Mouse (Mus musculus) T-helper 1 cell (primary cell): ENCODE results near the gene Vkorc1l1.
"Not testable (repeated sequence)": the region's sequence is repeated elsewhere in the genome, so short reads cannot be mapped to it uniquely, and the experiment has no call there.

Source experiments
- in situ Hi-C: fragments of 300-600 bp; cut with MboI, MseI; formaldehyde crosslinking; loops from one replicate; pipeline ENCODE4 v1.15.1; 2025; ENCODE audit warnings: high pct_unique_total_duplicates

The Vkorc1l1 gene

DNA sequence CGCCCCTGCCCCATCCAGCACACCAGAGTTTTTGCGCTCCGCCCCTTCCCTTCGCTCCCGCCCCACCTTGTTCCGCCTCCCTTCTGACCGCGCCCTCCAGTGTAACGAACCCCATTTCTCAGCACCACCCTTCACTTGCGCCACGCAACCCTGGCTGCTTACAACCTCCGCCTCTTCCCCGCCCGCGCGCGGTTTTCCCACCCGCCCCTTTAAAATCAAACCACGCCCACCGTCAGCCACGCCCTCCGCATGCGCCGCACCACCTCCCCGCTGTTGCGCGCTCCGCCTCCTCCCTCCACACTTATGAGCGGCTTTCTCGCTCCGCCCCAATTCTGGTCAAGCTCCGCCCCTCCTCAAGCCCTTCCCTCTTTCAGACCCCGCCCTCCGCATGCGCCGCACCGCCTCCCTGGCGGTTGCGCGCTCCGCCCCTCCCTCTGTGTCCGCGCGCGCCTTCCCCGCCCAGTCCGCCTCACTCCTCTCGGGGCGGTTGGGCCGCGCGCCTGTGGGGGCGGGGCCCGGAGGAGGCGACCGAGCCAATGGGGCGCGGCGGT, at the start of gene Vkorc1l1:
Gene Vkorc1l1 (plus strand): TSS at position 476 of the 551 bp plus-strand sequence.
- in situ Hi-C loops: no loop called here

DNA sequence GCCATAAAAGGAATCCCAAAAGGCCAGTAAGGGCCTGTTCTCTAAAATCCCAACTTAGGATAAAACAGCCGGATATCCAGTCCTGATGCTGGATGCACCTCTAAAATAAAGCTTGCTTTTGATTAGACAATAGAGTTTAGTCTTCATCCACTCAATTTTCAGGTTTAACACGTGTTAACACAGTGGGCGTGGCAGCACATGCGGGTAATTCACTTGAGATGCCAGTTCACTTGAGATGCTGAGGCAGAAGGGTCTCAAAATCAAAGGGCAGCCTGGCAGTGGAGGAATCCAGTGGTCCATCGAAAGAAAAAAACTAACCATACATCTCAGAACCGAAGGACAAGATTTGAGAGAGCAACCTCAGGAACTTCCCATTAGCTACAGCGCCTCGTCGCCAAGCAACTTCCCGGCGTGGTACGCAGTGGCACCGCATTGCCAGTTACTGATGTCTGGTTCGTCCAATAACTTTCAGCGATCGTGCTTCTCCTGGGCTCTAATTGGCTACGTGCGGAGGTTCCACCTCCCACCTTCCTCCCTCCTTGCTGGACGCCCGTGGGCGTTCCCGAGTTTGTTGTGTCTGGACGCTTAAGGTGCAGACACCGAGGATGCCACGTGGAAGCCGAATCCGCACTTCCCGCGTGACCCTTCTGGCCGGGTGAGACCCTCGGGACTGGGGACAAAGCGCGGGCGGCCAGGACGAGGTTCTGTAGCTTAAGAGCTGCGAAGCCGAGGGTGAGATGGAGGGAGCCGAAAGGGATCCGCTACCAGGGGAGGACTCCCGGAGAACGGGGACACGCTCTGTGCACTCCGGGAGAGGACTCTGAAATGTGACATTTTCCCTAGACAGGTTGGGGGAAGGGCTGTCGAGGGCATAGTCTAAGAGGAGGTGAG, 46.3 kb upstream of the Vkorc1l1 start, which contains the start of gene Zbed5:
Gene Zbed5 (plus strand): TSS at position 526 of the 891 bp plus-strand sequence.
- in situ Hi-C loops: no loop called here

DNA sequence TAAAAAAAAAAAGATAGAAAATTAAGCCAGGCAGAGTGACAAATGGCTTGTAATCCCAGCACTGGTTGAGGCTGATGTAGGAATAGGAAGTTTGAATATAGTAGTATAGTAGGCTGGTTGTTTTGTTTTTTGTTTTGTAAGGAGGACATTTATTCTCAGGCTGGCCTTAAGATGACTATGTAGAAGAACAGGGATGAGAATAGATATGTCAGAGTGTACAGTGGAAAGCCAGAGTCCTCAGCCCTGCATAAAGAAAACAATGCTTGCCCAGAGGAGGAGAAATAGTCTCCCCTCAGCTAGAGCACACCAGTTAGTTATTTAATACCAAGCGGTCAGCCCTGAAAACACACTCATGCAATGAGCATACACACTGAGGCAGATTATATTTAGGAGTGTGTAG, 43.3 kb upstream of the Vkorc1l1 start, which contains the start of gene Phkg1:
Gene Phkg1 (minus strand): TSS at position 101 of the 400 bp plus-strand sequence.
- in situ Hi-C loops: no loop called here

DNA sequence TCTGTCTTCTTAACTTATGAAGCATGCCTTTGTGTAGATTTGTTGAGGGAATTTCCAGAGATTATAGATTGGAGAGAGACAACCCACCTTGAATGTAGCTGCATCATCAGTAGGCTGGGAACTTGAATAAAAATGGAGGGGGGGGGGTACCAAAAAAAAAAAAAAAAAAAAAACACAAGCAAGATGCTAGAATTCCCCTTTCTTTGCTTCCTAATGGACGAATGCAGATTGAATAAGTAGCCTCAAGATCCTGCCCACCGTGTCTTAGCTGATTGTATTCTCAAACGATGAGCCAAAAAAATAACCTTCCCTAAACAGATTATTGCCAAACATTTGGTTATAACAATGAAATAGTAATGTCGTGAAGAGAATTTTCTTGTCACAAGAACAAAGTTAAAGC, 34.0 kb upstream of the Vkorc1l1 start:
- in situ Hi-C loops: no loop called here

DNA sequence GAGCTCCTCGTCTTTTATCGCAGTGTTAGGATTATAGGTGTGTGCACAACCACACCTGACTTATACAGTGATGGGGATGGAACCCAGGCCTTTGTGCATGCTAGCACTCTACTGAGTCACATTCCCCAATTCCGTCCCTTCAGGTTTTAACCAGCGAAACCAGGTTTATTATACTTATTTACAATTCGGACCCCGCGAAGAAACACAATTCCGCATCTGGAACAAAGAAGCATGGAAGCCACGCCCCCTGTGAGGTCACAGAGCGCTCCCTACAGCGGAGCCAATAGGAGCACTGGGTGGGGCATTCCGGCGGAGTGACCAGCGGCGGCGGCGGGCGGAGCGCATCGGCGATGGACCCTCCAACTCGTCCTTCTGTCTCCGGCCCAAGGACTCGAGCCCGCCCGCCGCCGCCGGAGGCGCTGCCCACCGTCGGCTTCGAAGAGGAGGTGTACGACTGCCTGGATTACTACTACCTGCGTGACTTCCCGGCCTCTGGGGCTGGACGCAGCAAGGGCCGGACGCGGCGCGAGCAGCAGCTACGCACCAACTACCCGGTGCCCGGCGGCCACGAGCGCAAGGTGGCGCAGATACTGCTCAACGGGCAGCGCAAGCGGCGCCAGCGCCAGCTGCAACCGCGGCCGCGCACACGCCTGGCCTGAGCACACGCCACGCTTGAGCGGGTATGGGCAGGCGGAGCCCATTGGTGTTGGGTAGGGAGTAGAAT, 33.4 kb upstream of the Vkorc1l1 start, which contains the start of gene Nupr1l:
Gene Nupr1l (plus strand): TSS at position 299 of the 724 bp plus-strand sequence.
- in situ Hi-C loops: no loop called here

DNA sequence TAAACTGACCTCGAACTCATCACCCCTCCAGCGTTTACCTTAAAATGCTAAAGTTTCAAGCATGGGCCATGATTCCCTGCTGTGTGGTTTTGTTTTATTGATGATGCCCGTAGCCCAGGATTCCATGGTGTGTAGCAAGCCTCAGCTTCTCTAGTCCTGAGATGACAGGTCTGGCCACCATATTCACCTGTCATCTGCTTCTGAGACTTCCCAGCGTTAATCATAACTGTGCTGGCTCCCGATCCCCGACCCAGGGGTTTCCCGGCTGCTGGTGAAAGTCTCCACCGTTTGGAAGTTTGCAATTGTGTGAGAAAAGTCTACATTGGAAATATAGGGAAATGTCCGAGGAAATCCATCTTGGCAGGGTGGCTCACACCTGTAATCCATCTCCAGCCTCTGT, 32.6 kb upstream of the Vkorc1l1 start:
- in situ Hi-C loops: no loop called here

DNA sequence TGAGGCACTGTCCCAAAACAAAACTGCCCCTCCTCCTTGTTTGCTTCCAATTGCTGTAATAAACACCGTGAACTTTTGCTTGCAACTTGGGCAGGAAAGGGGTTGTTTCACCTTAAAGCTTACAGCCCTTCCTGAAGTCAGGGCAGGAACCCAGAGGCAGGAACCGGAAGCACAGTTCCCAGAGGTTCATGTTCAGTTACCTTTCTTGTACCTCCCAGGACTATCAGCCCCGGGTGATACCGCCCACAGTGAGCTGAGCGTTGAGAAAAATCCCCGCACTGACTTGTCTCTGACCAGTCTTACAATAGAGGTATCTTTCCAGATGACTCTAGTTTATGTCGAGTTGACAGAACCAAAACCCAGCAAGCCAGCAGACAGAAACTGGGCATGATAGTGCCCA, 32.2 kb upstream of the Vkorc1l1 start:
- in situ Hi-C loops: no loop called here

DNA sequence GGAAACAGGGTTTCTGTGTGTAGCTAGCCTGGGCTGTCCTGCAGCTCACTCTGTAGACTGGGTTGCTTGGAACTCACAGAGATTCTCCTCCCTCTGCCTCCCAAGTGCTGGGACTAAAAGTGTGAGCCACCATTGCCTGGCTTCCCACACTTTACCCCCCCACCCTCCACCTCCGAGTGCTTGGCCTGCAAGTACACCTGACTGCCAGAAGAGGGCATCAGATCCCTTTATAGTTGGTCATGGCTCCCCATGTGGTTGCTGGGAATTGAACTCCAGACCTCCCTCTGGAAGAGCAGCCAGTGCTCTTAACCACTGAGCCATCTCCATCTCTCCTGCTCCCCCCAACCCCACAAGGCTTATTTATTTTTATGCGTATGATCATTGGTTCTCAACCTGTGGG, 27.7 kb upstream of the Vkorc1l1 start:
- in situ Hi-C loops: no loop called here

DNA sequence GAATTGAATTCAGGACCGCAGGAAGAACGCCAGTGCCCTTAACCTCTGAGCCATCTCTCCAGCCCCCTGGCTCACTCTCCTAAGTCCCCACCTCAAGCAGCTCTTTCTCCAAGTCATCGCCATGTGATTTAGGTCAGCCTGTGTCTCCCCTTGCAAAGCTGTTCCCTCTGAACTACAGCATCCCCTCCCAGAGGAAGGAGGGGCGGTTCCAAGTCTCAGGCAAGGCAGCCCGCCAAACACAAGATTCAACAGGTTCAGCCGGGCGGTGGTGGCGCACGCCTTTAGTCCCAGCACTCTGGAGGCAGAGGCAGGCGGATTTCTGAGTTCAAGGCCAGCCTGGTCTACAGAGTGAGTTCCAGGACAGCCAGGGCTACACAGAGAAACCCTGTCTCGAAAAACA, 26.3 kb upstream of the Vkorc1l1 start:
- in situ Hi-C loops: not testable (repeated sequence)

DNA sequence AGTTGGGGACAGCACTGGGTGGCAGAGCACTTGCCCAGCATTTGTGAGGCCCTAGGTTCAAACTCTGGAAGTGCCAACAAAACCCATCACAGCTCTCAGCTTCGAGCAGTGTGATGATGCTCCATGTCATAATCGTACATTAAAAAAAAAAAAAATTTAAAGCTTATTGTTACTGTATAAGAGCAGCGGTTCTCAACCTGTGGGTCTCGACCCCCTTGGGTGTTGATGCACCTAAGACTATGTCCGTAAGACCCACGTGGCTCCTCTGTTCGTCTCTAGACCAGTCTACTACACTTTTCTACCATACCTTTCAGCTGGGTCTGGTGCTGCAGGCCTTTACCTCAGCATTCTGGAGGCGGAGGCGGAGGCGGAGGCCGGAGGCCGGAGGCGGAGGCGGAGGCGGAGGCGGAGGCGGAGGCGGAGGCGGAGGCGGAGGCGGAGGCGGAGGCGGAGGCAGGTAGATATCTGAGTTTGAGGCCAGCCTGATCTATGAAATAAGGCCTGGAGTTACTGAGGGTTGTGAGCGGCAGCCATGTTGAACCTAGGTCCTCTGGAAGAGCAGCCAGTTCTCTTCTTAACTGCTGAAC, 23.6 kb upstream of the Vkorc1l1 start:
- in situ Hi-C loops: no loop called here

DNA sequence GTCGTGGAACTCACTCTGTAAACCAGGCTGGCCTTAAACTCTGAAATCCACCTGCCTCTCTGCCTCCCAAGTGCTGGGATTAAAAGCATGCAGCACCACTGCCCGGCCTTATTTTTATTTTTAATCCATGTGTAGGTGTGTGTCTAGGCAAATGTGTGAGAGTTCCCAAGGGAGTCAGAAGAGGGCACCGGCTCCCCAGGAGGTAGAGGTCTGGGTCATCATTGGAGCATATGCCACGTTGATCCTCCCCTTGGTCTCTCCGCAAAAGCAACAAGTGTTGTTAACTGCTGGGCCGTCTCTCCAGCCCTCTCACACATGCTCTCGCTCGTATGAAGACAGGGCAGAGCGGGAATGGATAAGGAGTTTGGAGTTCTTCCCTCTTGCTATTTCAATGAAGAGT, 23.0 kb upstream of the Vkorc1l1 start:
- in situ Hi-C loops: no loop called here

DNA sequence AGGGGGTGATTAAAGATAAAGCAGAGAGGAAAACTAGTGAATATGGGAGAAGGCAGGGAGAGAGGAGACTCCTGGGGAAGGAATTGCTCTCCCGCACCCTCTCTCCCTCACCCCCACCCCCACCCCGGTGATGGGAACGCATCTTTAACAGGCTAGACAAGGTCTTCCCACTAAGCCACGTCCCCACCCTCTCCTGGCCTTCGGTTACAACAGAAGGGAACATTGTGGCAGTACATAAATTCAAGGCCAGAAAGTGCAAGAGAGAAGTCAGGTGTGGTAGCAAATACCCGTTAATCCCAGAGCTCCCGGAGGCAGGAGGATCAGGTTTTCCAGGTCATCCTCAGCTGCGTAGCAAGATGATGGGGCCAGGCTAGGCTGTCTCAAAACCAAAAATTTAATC, 22.4 kb upstream of the Vkorc1l1 start:
- in situ Hi-C loops: no loop called here

DNA sequence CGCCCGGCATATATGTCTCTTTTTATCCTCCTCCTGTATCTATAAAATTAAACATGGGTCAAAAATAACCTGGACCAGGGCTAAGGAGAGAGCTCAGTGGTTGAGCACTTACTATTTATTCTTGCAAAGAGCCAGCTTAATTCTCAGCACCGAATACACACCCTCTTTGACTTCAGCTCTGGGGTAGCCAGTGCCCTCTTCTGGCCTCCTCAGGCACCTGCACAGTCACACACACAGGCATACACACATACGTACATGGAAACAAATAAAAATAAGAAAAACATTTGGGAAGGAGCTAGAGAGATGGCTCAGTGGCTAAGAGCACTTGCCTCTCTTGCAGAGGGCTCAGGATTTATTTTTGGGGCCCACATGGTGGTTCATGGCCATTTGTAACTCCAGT, 19.8 kb upstream of the Vkorc1l1 start:
- in situ Hi-C loops: no loop called here

DNA sequence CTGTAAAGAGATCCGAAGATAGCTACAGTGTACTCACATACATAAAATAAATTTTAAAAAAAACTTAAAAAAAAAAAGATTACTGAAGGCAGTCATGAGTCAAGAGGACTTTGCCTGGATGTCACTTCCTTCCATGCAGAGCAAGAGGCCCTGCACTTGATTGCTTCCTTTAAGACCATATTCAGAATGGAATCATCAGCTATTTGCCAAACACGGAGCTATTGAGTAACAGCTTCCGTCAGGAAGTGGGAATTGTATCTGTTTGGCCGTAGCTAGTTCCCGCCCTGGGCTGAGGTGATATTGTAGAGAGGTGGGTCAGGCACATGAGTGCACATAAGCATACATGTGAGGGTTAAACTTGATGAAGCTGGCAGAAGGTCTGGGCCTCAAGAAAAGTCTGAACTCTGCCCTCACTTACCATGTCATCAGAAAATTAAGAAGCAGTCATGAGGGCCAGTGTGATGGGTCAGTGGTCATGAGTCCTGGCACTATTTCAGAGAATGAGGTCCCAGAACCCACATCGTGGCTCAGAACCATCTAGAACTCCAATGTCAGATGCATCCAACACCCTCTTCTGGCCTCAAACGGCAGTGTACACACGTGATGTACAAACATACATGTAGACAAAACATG, 16.8 kb upstream of the Vkorc1l1 start:
- in situ Hi-C loops: no loop called here

DNA sequence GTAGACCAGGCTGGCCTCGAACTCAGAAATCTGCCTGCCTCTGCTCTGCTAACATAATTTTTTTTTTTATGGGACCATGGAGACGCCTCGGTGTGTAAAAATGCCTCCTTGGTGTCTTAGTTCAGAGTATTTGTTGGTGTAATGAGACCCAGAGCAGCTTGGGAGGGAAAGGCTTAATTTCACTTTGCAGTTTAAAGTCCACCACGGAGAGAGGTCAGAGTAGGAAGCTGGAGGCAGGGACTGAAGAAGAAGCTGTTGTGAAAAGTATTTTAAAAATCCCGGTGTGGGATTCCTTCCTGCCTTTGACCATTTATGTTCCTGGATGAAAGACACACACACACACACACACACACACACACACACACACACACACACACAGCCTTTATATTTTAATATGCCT, 15.8 kb upstream of the Vkorc1l1 start:
- in situ Hi-C loops: no loop called here

DNA sequence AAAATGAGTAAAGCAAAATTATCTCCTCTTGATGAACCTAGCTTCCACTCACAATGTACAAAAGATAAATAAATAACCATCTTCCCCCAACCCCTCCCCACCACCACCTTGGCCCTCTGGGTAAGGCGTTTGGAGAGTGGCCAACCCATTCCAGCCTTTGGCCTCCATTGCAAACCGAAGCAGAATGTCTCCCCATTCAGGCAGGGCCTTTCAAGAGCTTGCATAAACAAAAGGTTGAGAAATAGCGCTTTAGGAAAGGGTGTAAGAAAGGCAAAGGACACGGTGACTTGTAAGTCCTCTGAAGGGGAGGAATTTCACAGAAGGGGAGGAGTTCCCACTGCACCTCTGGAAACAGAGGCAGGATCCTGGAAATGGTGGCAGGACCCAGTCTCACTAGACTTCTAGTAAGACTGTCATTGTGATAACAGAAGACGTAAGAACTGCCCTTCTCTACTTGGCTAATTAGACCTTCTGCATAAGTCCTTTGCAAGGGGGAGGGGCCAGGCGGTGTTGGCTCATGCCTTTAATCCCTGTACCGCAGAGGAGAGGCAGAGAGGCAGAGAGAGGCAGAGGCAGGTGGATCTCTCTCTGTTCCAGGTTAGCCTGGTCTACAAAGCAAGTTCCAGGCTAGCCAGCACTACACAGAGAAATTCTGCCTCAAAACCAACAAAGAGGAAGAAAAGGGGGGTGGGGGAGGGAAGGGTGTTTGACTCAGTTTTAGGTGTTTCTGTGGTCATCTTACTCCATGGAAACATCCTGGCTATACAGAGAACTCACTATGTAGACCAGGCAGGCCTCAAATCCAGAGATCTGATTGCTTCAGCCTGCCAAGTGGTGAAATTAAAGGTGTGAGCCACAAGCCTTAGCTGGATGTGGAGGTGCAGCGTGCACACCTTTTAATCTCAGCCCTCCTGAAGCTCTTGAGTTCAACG, 11.6 kb upstream of the Vkorc1l1 start:
- in situ Hi-C loops: no loop called here

DNA sequence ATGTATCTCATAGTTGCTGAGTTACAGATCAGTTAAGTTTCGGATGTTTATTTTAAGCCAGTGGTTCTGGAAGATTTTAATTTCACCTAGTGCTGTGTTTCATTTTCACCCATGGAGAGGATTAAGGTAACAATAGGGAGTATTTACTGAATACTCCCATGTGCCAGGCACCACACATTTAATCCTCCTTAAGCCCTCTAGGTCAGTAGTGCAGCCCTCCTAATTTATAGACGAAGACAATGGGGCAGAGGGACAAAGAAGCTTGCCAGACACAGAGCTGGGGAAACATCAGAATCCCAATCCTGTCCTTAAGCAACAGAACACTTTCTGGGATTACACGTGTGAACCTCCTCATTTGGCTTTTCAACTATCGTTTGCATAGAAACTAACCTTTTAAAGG, 4.8 kb upstream of the Vkorc1l1 start:
- in situ Hi-C loops: no loop called here

DNA sequence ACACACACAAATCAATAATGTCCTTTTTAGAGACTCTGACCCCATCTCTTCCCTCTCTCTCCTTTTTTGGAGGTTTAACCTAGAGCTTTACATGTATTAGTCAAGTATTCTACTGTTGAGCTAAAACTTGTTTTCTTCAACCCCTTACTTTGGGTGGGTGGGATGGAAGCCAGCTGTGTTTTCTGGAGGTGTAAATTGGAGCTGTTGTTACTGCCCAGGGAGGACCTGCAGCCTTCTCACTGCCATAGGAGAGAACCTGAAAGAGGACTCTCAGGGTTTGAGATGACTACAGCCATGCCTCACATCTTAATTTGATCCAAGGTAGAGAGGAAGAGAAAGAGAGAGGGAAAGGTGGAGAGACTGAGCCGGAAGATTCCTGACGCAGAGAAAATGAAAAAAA, 1.5 kb upstream of the Vkorc1l1 start:
- in situ Hi-C loops: no loop called here

DNA sequence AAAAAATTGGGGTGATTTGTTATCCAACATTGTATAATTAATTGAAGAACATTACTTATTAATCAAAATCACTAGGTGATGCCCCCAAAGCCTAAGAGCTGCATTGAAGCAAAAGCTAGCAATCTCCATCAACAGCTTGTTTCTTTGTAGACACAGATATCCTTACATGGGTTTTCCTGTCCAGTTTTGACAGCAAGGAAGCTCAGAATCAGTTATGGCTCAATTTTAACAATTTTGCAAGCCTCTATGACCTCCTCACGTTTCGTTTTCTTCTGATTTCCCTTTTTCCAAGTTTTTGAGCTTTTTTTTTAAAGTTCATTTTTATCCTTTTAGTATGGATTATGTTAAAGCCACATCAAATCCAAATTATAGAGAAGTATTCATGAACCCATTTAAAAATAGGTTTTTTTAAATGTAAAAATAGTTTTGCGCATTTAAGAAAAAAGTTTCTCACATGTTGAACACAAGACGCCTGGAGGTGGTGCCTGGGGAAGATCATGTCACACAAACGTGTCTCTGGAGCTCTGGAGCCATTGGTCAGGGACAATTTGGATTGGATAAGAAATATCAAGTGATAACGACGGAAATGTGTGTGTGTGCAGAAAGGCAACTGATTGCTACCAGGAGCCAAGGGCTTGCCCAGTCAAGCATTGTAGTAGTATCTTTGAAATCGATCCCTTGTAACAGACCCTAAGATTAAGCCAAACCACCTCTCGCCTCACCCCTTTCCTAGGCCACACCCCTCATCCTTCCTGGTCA, 855 bp upstream of the Vkorc1l1 start:
- in situ Hi-C loops: no loop called here
